Mouse (Mus musculus): ENCODE measurements around the gene Trim28.

DNA sequence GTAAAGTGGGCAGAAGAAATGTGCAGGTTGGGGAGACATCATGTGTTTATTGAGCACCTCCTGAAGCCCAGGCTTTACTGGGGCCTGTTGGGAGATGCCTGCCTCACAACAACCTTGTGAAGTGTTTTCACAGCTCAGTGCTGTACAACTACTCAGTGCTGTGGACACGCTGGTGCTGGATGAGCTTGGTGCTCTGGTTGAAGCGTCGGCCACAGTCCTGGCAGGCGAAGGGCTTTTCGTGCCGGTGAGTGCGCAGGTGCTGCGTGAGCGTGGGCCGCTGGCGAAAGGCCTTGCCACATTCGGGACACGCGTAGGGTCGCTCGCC is 44.2 kb downstream of the Trim28 start:
- TF ChIP-seq GATA1 (IDR thresholded peaks at IDR 0.05; ENCODE audit: low read length), result no peak
- no peak for TF ChIP-seq TAL1 (IDR thresholded peaks at IDR 0.05; ENCODE audit: low read length)
